Mouse (Mus musculus): ENCODE results near the gene Cdc14a.

DNA sequence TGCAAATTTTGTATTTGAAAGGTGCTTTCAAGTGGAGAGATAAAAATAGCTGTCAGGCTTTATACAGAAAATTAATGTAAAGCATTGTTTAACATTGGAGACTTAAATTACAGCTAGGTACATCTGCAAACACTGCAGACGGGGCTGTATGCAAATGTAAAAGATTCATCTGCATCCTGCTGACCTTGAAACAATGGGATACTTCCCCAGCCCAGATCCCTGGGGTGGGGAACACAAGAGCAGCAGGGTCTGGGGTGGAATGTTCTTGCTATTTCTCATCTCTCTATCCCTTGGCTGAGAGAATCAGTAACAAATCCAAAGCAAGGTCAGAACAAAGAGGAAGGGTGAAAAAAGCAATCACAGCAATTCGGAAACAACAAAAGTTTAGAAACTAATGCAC, 139.8 kb downstream of the Cdc14a start:
- TF ChIP-seq CTCF (IDR thresholded peaks at IDR 0.05; ENCODE audit: borderline replicate concordance, control insufficient read depth, extremely low read depth, insufficient read depth, low read length, poor library complexity) (no peak), POLR2A (IDR thresholded peaks at IDR 0.05; ENCODE audit: control insufficient read depth, extremely low read depth, insufficient read depth, low read length, poor library complexity) (no peak)

All from thymus, adult 2 months (tissue).